Mouse (Mus musculus) thymus, postnatal 10 days (tissue): Measurements from ENCODE around the gene Sipa1l3.

ENCODE experiments used
- DNase-seq, 2 experiments: peaks; one replicate each; pipeline ENCODE4 v3.0.0; 2021; ENCODE audit warnings: low spot score in 2 of 2

Sipa1l3 gene

GRCm38 (mm10) chr7:29446156-29446555 is 72.3 kb downstream of the Sipa1l3 start:
- no peak for DNase-seq

- no peak for DNase-seq
Measured at GRCm38 (mm10) chr7:29444527-29444926, 73.9 kb downstream of the Sipa1l3 start.

GRCm38 (mm10) chr7:29444070-29444469 is 74.4 kb downstream of the Sipa1l3 start:
- no peak for DNase-seq

GRCm38 (mm10) chr7:29441793-29442192 is 76.6 kb downstream of the Sipa1l3 start:
- no peak for DNase-seq

GRCm38 (mm10) chr7:29441151-29441550 is 77.3 kb downstream of the Sipa1l3 start:
- no peak for DNase-seq

GRCm38 (mm10) chr7:29438655-29439282 is 79.7 kb downstream of the Sipa1l3 start:
- no peak for DNase-seq

GRCm38 (mm10) chr7:29438204-29438603 is 80.2 kb downstream of the Sipa1l3 start:
- DNase-seq = no peak

- no peak for DNase-seq
Measured at GRCm38 (mm10) chr7:29437072-29437471, 81.4 kb downstream of the Sipa1l3 start.

GRCm38 (mm10) chr7:29434313-29435035 is 84.0 kb downstream of the Sipa1l3 start:
- no peak for DNase-seq

GRCm38 (mm10) chr7:29433725-29434124 is 84.7 kb downstream of the Sipa1l3 start:
- DNase-seq = no peak

GRCm38 (mm10) chr7:29432947-29433553 is 85.4 kb downstream of the Sipa1l3 start:
- no peak for DNase-seq

GRCm38 (mm10) chr7:29432180-29432946 is 86.1 kb downstream of the Sipa1l3 start:
- no peak for DNase-seq

- no peak for DNase-seq
Measured at GRCm38 (mm10) chr7:29430739-29431211, 87.7 kb downstream of the Sipa1l3 start.

- DNase-seq = no peak
Measured at GRCm38 (mm10) chr7:29426056-29426455, 92.4 kb downstream of the Sipa1l3 start.

- DNase-seq = peak in 1 of 2 experiments; percentile 15
Measured at GRCm38 (mm10) chr7:29425413-29425827, 93.0 kb downstream of the Sipa1l3 start.

- DNase-seq = no peak
Measured at GRCm38 (mm10) chr7:29424690-29425089, 93.8 kb downstream of the Sipa1l3 start.

- no peak for DNase-seq
Measured at GRCm38 (mm10) chr7:29421909-29422244, 96.6 kb downstream of the Sipa1l3 start.

GRCm38 (mm10) chr7:29421240-29421908 is 97.1 kb downstream of the Sipa1l3 start:
- DNase-seq = peak in 1 of 2 experiments; percentile 23

- no peak for DNase-seq
Measured at GRCm38 (mm10) chr7:29419836-29420235, 98.6 kb downstream of the Sipa1l3 start.

- no peak for DNase-seq
Measured at GRCm38 (mm10) chr7:29418231-29418630, 100.2 kb downstream of the Sipa1l3 start.

GRCm38 (mm10) chr7:29417332-29418069 is 100.9 kb downstream of the Sipa1l3 start:
- DNase-seq = peak in 1 of 2 experiments; percentile 32
